Mouse (Mus musculus) lung, adult 10 weeks (tissue): ENCODE measurements around the gene Cdv3. TPM values are rescaled to one million over a fixed set of nuclear protein-coding genes. Genes with fewer than 3 reads are reported as not detected.

Experiments
- polyA plus RNA-seq: library from polyadenylated mRNA; stranded (reverse); fragments of 350-450 nt; fragmentation: Illumina TruSeq; extraction: RNeasy Lipid Tissue Mini Kit (QIAGEN cat#74804); gene quantifications from one replicate; pipeline ENCODE4 v1.2.3, GENCODE M21; 2014; ENCODE audit warnings: low read depth, low replicate concordance; ENCODE audit not compliant: insufficient read depth

Gene Cdv3
- polyA plus RNA-seq, result 38.2 TPM

GRCm38 (mm10) chr9:103365290-103366247 is at the start of gene Cdv3:
TSS of gene Cdv3 (minus strand) at chr9:103365840.

GRCm38 (mm10) chr9:103304927-103305326 is 60.7 kb downstream of the Cdv3 start, which contains the start of the genes 1300017J02Rik and Topbp1:
TSS of gene 1300017J02Rik (minus strand) at chr9:103305082.
TSS of gene Topbp1 (plus strand) at chr9:103305215.

Other genes with a start within 250 kb of the Cdv3 start
- 27.7 TPM for gene Srprb, start 163.7 kb downstream of the Cdv3 start, polyA plus RNA-seq
- not detected for gene Gm20425, start 135.5 kb downstream of the Cdv3 start, polyA plus RNA-seq
- 633 TPM for gene Trf, start 135.4 kb downstream of the Cdv3 start, polyA plus RNA-seq
- not detected for gene 1300017J02Rik, start 60.8 kb downstream of the Cdv3 start, polyA plus RNA-seq
- 6.8 TPM for gene Topbp1, start 60.6 kb downstream of the Cdv3 start, polyA plus RNA-seq
- 1.8 TPM for gene Bfsp2, start 114.6 kb upstream of the Cdv3 start, polyA plus RNA-seq